Mouse (Mus musculus) ES-E14 (cell line): ENCODE results near the gene Rsg1. TPM values are rescaled to one million over a fixed set of nuclear protein-coding genes. Genes with fewer than 3 reads are reported as not detected.
A peak's percentile ranks its signal among the peaks of the same experiment; 100 is the strongest.

Source experiments
- DNase-seq: peaks from one replicate; pipeline ENCODE4 v3.0.0-alpha.2; 2013; ENCODE audit warnings: low read depth, low spot score
- H3K27ac ChIP-seq: 2 replicates; pipeline ENCODE4 v1.5.1; 2012; ENCODE audit warnings: low read depth, mild to moderate bottlenecking, low read length, moderate library complexity, mixed read lengths; ENCODE audit not compliant: poor library complexity, insufficient read depth, severe bottlenecking
- H3K36me3 ChIP-seq: 2 replicates; pipeline ENCODE4 v1.6.1; 2012; ENCODE audit warnings: mild to moderate bottlenecking, low read length, moderate library complexity, mixed read lengths; ENCODE audit not compliant: control insufficient read depth, poor library complexity, insufficient read depth, severe bottlenecking
- H3K4me1 ChIP-seq, 2 experiments: fragments of 150-350 bp in 1 of 2; sonication (generic) in 1 of 2; 2 replicates each; pipeline ENCODE4 v1.6.1; 2012; ENCODE audit warnings: low read length in 2 of 2, mild to moderate bottlenecking in 1 of 2, mixed read lengths in 1 of 2; ENCODE audit not compliant: control insufficient read depth in 2 of 2, insufficient read depth in 2 of 2, poor library complexity in 1 of 2
- H3K4me3 ChIP-seq, 2 experiments: fragments of 150-350 bp in 1 of 2; sonication (generic) in 1 of 2; 2 replicates each; pipeline ENCODE4 v1.5.1; 2012; ENCODE audit warnings: low read length in 2 of 2, low read depth in 1 of 2, mild to moderate bottlenecking in 1 of 2, mixed read lengths in 1 of 2; ENCODE audit not compliant: insufficient read depth in 1 of 2, poor library complexity in 1 of 2, severe bottlenecking in 1 of 2
- H3K9ac ChIP-seq: 2 replicates; pipeline ENCODE4 v1.6.1; 2012; ENCODE audit warnings: low read depth, mild to moderate bottlenecking, low read length, mixed read lengths; ENCODE audit not compliant: poor library complexity, insufficient read depth, severe bottlenecking
- H3K9me3 ChIP-seq: fragments of 150-350 bp; sonication (generic); 2 replicates; pipeline ENCODE4 v1.6.1; 2012; ENCODE audit warnings: low read depth, mild to moderate bottlenecking, low read length; ENCODE audit not compliant: control insufficient read depth, insufficient read depth
- CHD2 ChIP-seq: IDR thresholded peaks from 2 replicates; pipeline ENCODE4 v1.6.1; 2014; ENCODE audit warnings: mild to moderate bottlenecking, low read depth, low read length, inconsistent platforms
- HCFC1 ChIP-seq: IDR thresholded peaks from 2 replicates; pipeline ENCODE4 v1.6.1; 2012; ENCODE audit warnings: low read length, inconsistent platforms, borderline replicate concordance; ENCODE audit not compliant: insufficient read depth
- MAFK ChIP-seq: IDR thresholded peaks from 2 replicates; pipeline ENCODE4 v1.6.1; 2014; ENCODE audit warnings: mild to moderate bottlenecking, low read depth, low read length, inconsistent platforms; ENCODE audit not compliant: insufficient read depth
- ZC3H11A ChIP-seq: IDR thresholded peaks from 2 replicates; pipeline ENCODE4 v1.6.1; 2012; ENCODE audit warnings: low read depth, mild to moderate bottlenecking, inconsistent platforms, low read length, borderline replicate concordance
- ZNF384 ChIP-seq: IDR thresholded peaks from 2 replicates; pipeline ENCODE4 v1.6.1; 2012; ENCODE audit warnings: low read depth, low read length, inconsistent platforms
- in situ Hi-C, 2 experiments: fragments of 600-800 bp; cut with MboI; formaldehyde crosslinking; loops; one replicate each; pipeline ENCODE4 v1.15.1; 2025; ENCODE audit warnings: low sequenced_read_pairs in 2 of 2, inconsistent platforms in 1 of 2; ENCODE audit not compliant: unreplicated experiment in 2 of 2
- total RNA-seq: library from RNA; depleted of rRNA; stranded (reverse); fragments of 300-350 nt; gene quantifications from 2 replicates; pipeline ENCODE4 v1.2.3, GENCODE M21; 2012

Gene Rsg1
- total RNA-seq, 1 experiment = 2.9 TPM

GRCm38 (mm10) chr4:141246998-141247350, 33.2 kb downstream of the Rsg1 start:
- Histone ChIP-seq H3K4me1 (peaks cover 0 to 17% of the 10 kb centered on the region in 2 experiments; a peak in 2 of 4 replicates), H3K36me3 (no peaks in the 10 kb centered on the region), H3K27ac (no peak overlapping the region), H3K9me3 (no peaks in the 10 kb centered on the region), H3K4me3 (peak overlapping the region; percentile 27 to 65; a peak in 3 of 4 replicates), H3K9ac (no peak overlapping the region)
- in situ Hi-C loops = no loop called here
- DNase-seq = no peak
- TF ChIP-seq CHD2 (no peak), ZNF384 (no peak), HCFC1 (no peak), MAFK (no peak), ZC3H11A (no peak)

- no peak overlapping the region for H3K27ac ChIP-seq
- H3K9me3 ChIP-seq = no peaks in the 10 kb centered on the region
- in situ Hi-C loops = no loop called here
- peak overlapping the region; percentile 65 to 76 for H3K4me3 ChIP-seq
- no peaks in the 10 kb centered on the region for H3K36me3 ChIP-seq
- H3K9ac ChIP-seq = no peak overlapping the region
- TF ChIP-seq CHD2 = no peak
- TF ChIP-seq ZC3H11A = no peak
- no peak for TF ChIP-seq MAFK
- no peak for TF ChIP-seq ZNF384
- TF ChIP-seq HCFC1 = no peak
- DNase-seq = no peak
- H3K4me1 ChIP-seq = peaks cover 0 to 14% of the 10 kb centered on the region in 2 experiments; a peak in 2 of 4 replicates
Measured at GRCm38 (mm10) chr4:141247776-141248613, 34.2 kb downstream of the Rsg1 start.

- Histone ChIP-seq H3K9me3 (no peaks in the 10 kb centered on the region), H3K9ac (no peak overlapping the region), H3K4me1 (peaks cover 0 to 11% of the 10 kb centered on the region in 2 experiments; a peak in 3 of 4 replicates), H3K36me3 (no peaks in the 10 kb centered on the region), H3K27ac (no peak overlapping the region), H3K4me3 (no peak overlapping the region; a peak in 2 of 4 replicates)
- in situ Hi-C loops = no loop called here
- no peak for DNase-seq
- no peak for TF ChIP-seq ZC3H11A
- no peak for TF ChIP-seq ZNF384
- TF ChIP-seq CHD2 = no peak
- TF ChIP-seq MAFK = no peak
- no peak for TF ChIP-seq HCFC1
Measured at GRCm38 (mm10) chr4:141248614-141248978, 34.8 kb downstream of the Rsg1 start.

DNA sequence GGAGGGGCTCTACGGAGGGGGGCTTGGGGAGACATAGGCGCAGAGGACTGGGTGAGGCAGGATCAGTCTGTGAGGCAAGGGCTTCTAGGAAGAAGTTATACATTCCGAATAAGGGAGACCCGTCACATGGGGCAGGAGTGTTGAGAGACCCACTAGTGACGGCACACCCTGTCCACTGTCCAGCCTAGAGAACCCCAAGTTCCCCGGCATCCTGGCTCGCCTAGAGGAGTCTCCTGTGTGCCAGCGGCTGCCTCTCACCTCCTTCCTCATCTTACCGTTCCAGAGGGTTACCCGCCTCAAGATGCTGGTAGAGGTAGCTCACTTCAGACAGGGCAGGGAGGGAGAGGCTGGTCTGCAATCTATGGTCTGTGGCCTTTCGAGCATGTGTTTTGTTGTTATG, 35.6 kb downstream of the Rsg1 start:
- H3K9me3 ChIP-seq = no peaks in the 10 kb centered on the region
- H3K4me3 ChIP-seq = no peak overlapping the region
- H3K27ac ChIP-seq = no peak overlapping the region
- peaks cover 3 to 11% of the 10 kb centered on the region in 2 experiments for H3K4me1 ChIP-seq
- no peak for TF ChIP-seq ZC3H11A
- no peak for TF ChIP-seq CHD2
- no peak for TF ChIP-seq MAFK
- in situ Hi-C loops = no loop called here
- DNase-seq = no peak
- no peak overlapping the region for H3K9ac ChIP-seq
- no peaks in the 10 kb centered on the region for H3K36me3 ChIP-seq
